Mouse (Mus musculus): ENCODE data around the gene Fcrl1.

DNA sequence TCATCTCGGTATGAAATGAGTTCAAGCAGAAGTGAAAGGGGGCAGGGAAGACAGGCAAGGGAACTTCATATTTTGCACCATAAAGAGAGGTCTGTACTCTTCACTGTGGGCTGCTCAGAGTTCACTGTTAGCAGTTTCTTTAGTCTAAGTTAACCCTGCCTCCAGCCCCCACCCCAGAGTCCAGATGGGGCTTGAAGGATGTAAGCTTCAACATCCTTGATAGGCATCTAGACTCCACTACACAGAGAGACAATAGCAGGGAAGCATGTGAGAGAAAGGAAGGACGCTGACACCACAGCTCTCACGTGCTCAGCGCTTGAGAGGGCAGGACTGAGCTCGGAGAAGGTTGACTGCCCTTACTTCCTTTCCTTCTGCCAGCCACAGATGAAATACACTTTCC is 25.1 kb downstream of the Fcrl1 start:
- no peak for TF ChIP-seq CTCF (IDR thresholded peaks at IDR 0.05; ENCODE audit: extremely low read depth, insufficient read depth, insufficient read length, insufficient replicate concordance)
- TF ChIP-seq POLR2A (IDR thresholded peaks at IDR 0.05; ENCODE audit: low read depth, low read length): no peak

Data from spleen, adult 2 months (tissue).